Mouse (Mus musculus) right cerebral cortex, postnatal 4 days (tissue): ENCODE results near the gene Tmsb15a.
"Not testable (repeated sequence)": the region's sequence is repeated elsewhere in the genome, so short reads cannot be mapped to it uniquely, and the experiment has no call there.

Source experiments
- DNase-seq: peaks from one replicate; pipeline ENCODE4 v3.0.0-alpha.2; 2022

Gene Tmsb15a

GRCm38 (mm10) chrX:135725161-135725560 is at the start of gene Tmsb15a:
Gene Tmsb15a, minus strand, starts transcription at chrX:135725261.
- DNase-seq = no peak

GRCm38 (mm10) chrX:135768565-135768964 is 43.5 kb upstream of the Tmsb15a start:
- no peak for DNase-seq

GRCm38 (mm10) chrX:135768043-135768548 is 43.0 kb upstream of the Tmsb15a start:
- DNase-seq = no peak

- peak; percentile 41 for DNase-seq
Measured at GRCm38 (mm10) chrX:135761707-135762106, 36.6 kb upstream of the Tmsb15a start.

- DNase-seq = peak; percentile 80
Measured at GRCm38 (mm10) chrX:135752832-135753231, 27.8 kb upstream of the Tmsb15a start.

GRCm38 (mm10) chrX:135745376-135745775 is 20.3 kb upstream of the Tmsb15a start:
- not testable (repeated sequence) for DNase-seq

GRCm38 (mm10) chrX:135743056-135743355 is 17.9 kb upstream of the Tmsb15a start:
- no peak for DNase-seq

- DNase-seq = peak; percentile 72
Measured at GRCm38 (mm10) chrX:135742304-135743055, 17.4 kb upstream of the Tmsb15a start, which contains the start of the genes Armcx5 and Gprasp1. Gene Armcx5, plus strand, starts transcription at chrX:135742733. Gene Gprasp1, plus strand, starts transcription at chrX:135742733.

GRCm38 (mm10) chrX:135738730-135739520 is 13.9 kb upstream of the Tmsb15a start:
- no peak for DNase-seq

- DNase-seq = no peak
Measured at GRCm38 (mm10) chrX:135712845-135713244, 12.2 kb downstream of the Tmsb15a start.

- no peak for DNase-seq
Measured at GRCm38 (mm10) chrX:135704349-135704748, 20.7 kb downstream of the Tmsb15a start.

GRCm38 (mm10) chrX:135703111-135703510 is 21.9 kb downstream of the Tmsb15a start:
- DNase-seq = no peak

GRCm38 (mm10) chrX:135693633-135694032 is 31.4 kb downstream of the Tmsb15a start, which contains the start of gene Tcp11x2:
Gene Tcp11x2, minus strand, starts transcription at chrX:135693790.
- no peak for DNase-seq

- DNase-seq = no peak
Measured at GRCm38 (mm10) chrX:135687802-135688201, 37.3 kb downstream of the Tmsb15a start.

- no peak for DNase-seq
Measured at GRCm38 (mm10) chrX:135681858-135682257, 43.2 kb downstream of the Tmsb15a start.
